Mouse (Mus musculus) neural tube, embryonic 12.5 days (tissue): Measurements from ENCODE around the gene 2410004P03Rik. TPM values are rescaled to one million over a fixed set of nuclear protein-coding genes. Genes with fewer than 3 reads are reported as not detected.

Source experiments
- ATAC-seq: fragments of 200-750 bp; cut with Nextera tagmentation; 2 replicates; pipeline ENCODE4 v1.8.0; 2017; ENCODE audit warnings: low read depth, mild to moderate bottlenecking, moderate TSS enrichment, moderate library complexity; ENCODE audit not compliant: low FRiP score
- H3K27ac ChIP-seq: fragments of 300-500 bp; sonication (generic); 2 replicates; pipeline ENCODE4 v1.5.1; 2016
- H3K27me3 ChIP-seq: fragments of 300-500 bp; sonication (generic); replicated peaks from 2 replicates; pipeline ENCODE4 v1.6.1; 2016; ENCODE audit warnings: mild to moderate bottlenecking
- H3K36me3 ChIP-seq: fragments of 300-500 bp; sonication (generic); 2 replicates; pipeline ENCODE4 v1.6.1; 2016; ENCODE audit warnings: mild to moderate bottlenecking
- H3K4me1 ChIP-seq: fragments of 300-500 bp; sonication (generic); 2 replicates; pipeline ENCODE4 v1.6.1; 2016
- H3K4me2 ChIP-seq: fragments of 300-500 bp; sonication (generic); replicated peaks from 2 replicates; pipeline ENCODE4 v1.6.1; 2016; ENCODE audit warnings: mild to moderate bottlenecking
- H3K4me3 ChIP-seq: fragments of 300-500 bp; sonication (generic); 2 replicates; pipeline ENCODE4 v1.5.1; 2016
- H3K9ac ChIP-seq: fragments of 300-500 bp; sonication (generic); 2 replicates; pipeline ENCODE4 v1.6.1; 2016; ENCODE audit warnings: mild to moderate bottlenecking
- H3K9me3 ChIP-seq: fragments of 300-500 bp; sonication (generic); 2 replicates; pipeline ENCODE4 v1.6.1; 2016; ENCODE audit warnings: mild to moderate bottlenecking
- WGBS: fragments of 180-500 bp; shearing (Covaris S2); methylation state at CpG from one replicate; pipeline ENCODE4 v1.1.7; 2016; 5-methylcytosine and 5-hydroxymethylcytosine counted together
- polyA plus RNA-seq: library from polyadenylated mRNA; unstranded; fragments of >200 nt; fragmentation: Nextera tagmentation; extraction: Ambion mirVana; gene quantifications from 2 replicates; pipeline ENCODE4 v1.2.1, GENCODE M21; 2016

2410004P03Rik gene
- polyA plus RNA-seq, 1 experiment from 2014 or later, result 1.2 TPM

DNA sequence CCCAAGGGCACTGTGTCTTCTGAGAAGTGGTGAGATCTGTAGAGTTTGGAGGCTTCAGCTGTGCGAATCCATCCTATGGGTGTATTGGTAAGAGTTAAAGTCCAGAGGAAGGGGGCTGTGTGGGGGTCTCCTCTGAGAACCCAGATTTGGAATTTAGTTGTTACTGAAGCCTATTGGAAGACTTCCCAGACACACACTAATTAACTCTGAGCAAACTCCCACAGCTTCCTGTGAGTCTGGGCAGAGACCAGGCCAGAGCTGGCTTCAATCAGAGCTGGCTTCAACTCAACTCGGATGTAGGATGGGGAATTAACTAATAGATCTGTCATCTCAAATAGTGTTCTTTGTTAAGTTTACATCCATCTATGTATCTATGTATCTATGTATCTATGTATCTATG is 4.2 kb upstream of the 2410004P03Rik start:
- whole genome bisulfite sequencing, result 93% methylated on average over 2 of the region's 2 CpGs
- H3K9me3 ChIP-seq, result no peaks in the 10 kb centered on the region
- no peak overlapping the region for H3K4me3 ChIP-seq
- H3K4me2 ChIP-seq, result no peak overlapping the region
- H3K9ac ChIP-seq, result no peak overlapping the region
- H3K27me3 ChIP-seq, result no peaks in the 10 kb centered on the region
- no peaks in the 10 kb centered on the region for H3K36me3 ChIP-seq
- ATAC-seq, result no peak
- H3K27ac ChIP-seq, result no peak overlapping the region
- peaks cover 7% of the 10 kb centered on the region for H3K4me1 ChIP-seq

DNA sequence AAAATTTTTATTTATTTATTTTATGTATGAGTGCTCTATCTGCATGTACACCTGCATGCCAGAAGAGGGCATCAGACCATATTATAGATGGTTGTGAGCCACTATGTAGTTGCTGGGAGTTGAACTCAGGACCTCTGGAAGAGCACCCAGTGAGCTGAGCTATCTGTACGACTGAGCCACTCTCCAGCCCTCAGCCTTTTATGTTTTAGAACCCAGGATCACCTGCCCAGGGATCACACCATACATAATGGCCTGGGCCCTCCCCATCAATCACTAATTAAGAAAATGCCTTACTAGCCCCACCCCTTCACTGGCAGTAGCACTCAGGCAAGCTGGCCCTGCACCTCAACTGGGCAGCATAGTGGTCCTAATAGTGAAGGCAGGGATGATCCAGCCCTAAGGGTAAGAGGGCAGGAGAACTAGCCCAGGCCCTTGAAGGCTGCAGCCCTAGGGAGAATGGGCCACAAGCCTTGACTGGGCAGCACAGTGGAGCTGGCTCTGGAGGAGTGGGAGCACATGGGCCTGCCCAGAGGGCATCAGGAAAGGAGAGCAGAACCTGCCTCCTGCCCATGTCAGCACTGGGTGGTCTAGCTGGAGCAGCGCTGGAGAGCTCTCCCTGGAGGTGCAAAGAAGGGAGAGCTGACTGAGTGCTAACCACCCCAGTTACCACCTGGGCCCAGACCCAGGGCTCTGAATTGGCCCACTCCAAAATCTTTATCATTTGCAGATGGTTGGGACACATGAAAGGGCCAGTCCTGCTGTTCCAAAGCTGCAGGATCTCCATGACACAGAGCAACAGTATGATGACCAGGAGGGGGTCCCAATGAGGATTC is 756 bp upstream of the 2410004P03Rik start:
- Histone ChIP-seq H3K27me3 (no peaks in the 10 kb centered on the region), H3K9me3 (no peaks in the 10 kb centered on the region)
- no peak for ATAC-seq

DNA sequence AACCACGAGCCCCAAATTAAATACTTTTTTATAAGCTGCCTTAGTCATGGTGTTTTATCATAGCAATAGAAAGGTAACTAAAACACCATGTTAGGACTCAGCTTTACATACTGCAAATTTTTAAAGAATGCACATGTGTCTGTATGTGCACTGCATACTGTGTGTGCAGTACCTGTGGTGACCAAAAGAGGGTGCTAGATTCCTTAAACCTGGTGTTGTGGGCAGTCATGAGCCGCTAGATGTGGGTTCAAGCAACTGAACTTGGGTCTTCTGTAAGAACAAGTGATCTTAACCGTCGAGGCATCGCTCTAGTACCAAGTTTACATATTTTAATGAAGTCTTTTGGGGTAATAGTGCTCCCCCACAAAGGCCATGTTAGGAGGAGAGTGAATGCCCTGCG is 2.1 kb downstream of the 2410004P03Rik start:
- Histone ChIP-seq H3K4me2 (no peak overlapping the region), H3K36me3 (no peaks in the 10 kb centered on the region), H3K4me1 (peaks cover 7% of the 10 kb centered on the region), H3K9me3 (no peaks in the 10 kb centered on the region), H3K4me3 (no peak overlapping the region), H3K9ac (no peak overlapping the region), H3K27me3 (no peaks in the 10 kb centered on the region), H3K27ac (no peak overlapping the region)
- ATAC-seq, result no peak
- 96% methylated on average over 6 of the region's 6 CpGs for WGBS

More for the DNA sequence above, 756 bp upstream of the 2410004P03Rik start:
- no peak overlapping the region for H3K4me2 ChIP-seq
- H3K4me1 ChIP-seq, result peaks cover 7% of the 10 kb centered on the region
- no peaks in the 10 kb centered on the region for H3K36me3 ChIP-seq
- H3K9ac ChIP-seq, result no peak overlapping the region
- H3K4me3 ChIP-seq, result no peak overlapping the region
- H3K27ac ChIP-seq, result no peak overlapping the region
- 67% methylated on average over 2 of the region's 2 CpGs for WGBS

DNA sequence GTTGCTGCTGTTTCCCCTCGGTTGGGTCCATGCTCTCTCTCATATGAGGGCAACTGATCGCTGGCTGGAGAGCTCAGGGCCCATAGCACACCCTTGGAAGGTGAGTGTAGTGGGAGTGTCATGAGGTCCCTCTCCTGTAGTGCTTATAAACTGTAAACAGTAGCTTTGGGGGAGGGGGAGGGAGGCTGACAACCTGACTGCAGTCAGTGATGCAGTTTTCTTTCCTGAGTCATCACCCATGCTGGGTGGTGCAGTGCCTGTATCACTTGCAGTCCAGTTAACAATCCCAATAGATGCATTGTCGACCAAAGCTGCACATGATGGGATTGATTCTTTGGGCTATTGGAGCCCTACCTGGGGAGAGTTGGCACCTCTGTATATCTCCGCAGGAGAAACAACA is 10.3 kb downstream of the 2410004P03Rik start:
- peaks cover 38% of the 10 kb centered on the region for H3K27me3 ChIP-seq
- H3K36me3 ChIP-seq, result no peaks in the 10 kb centered on the region

DNA sequence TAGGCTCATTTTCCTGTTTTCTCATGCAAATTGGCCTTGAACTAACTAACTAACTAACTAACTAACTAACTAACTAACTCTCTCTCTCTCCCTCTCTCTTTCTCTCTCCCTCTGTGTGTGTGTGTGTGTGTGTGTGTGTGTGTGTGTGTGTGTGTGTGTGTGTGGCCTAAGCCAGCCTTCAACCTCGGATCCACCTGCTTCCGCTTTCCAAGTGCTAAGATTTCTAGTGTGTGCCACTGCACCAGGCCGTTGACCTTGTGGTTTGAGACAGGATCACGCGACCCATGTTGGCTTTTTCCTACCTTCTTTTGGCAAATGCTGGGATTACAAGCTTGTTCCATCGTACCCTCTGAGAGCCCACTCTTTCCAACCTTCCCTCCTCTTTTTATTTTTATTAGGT is 10.9 kb downstream of the 2410004P03Rik start:
- Histone ChIP-seq H3K36me3 (peaks cover under 1% of the 10 kb centered on the region; the same call in 1 of the 2 replicates), H3K27ac (no peak overlapping the region), H3K4me2 (peak overlapping the region; percentile 87; the same call in 1 of the 2 replicates), H3K4me3 (no peak overlapping the region), H3K27me3 (peaks cover 38% of the 10 kb centered on the region), H3K9me3 (no peaks in the 10 kb centered on the region), H3K4me1 (peaks cover 12% of the 10 kb centered on the region), H3K9ac (no peak overlapping the region)
- WGBS, result 41% methylated on average over 6 of the region's 6 CpGs
- ATAC-seq, result no peak

More for the DNA sequence above, 10.3 kb downstream of the 2410004P03Rik start:
- 60% methylated on average over 4 of the region's 4 CpGs for WGBS
- no peak overlapping the region for H3K4me2 ChIP-seq
- H3K9me3 ChIP-seq, result no peaks in the 10 kb centered on the region
- no peak for ATAC-seq
- H3K27ac ChIP-seq, result no peak overlapping the region
- H3K4me1 ChIP-seq, result peaks cover 12% of the 10 kb centered on the region
- no peak overlapping the region for H3K4me3 ChIP-seq
- no peak overlapping the region for H3K9ac ChIP-seq

DNA sequence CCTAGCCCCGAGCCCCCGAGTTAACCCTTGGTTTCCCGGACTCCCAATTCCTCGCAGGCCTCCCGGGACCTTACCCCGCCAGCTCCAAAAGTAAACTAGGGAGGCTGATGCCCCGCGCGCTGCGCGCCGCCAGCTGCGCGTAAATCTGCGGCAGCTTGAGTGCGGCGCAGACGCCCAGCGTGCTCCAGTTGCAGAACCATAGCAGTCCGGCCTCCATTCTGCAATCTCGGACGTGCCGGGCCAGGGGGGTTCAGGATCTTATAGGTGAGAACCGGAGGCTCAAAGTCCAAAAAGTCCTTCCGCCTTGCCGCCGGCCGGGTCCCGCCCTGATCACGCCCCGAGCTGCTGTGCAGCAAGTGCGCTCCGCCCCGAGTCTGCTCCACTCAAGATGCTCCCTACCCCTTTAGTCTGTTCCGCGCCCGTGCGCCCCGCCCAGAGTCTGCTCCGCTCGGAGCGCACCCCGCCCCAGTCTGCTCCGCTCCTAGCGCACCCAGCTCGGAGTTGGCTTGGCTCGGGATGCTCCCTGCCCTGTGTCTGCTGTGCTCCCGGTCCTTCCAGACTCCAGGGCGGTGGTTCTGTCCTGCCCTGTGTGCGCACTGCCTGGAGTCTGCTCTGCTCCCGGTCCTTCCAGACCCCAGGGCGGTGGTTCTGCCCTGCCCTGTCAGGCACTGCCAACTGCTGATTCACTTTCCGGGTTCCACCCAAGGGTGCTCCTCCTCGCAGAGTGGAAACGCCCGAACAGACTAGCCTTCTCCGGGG is 11.6 kb downstream of the 2410004P03Rik start, which contains the start of gene Pqlc3:
Pqlc3 (minus strand) TSS at position 670 of the 759 bp plus-strand sequence.
- Histone ChIP-seq H3K27me3 (peaks cover 38% of the 10 kb centered on the region), H3K4me3 (peak within 1 kb of the TSS; percentile 45), H3K27ac (no peak within 1 kb of the TSS), H3K4me1 (peaks cover 12% of the 10 kb centered on the region), H3K9ac (0 out of 2 replicates have a peak within 1 kb of the TSS, but pooled peaks have one; percentile 26), H3K9me3 (no peaks in the 10 kb centered on the region), H3K36me3 (peaks cover 3% of the 10 kb centered on the region; the same call in 1 of the 2 replicates), H3K4me2 (peak within 1 kb of the TSS; percentile 87)
- under 1% methylated on average over 54 of the region's 57 CpGs for WGBS
- ATAC-seq, result peak; percentile 70

DNA sequence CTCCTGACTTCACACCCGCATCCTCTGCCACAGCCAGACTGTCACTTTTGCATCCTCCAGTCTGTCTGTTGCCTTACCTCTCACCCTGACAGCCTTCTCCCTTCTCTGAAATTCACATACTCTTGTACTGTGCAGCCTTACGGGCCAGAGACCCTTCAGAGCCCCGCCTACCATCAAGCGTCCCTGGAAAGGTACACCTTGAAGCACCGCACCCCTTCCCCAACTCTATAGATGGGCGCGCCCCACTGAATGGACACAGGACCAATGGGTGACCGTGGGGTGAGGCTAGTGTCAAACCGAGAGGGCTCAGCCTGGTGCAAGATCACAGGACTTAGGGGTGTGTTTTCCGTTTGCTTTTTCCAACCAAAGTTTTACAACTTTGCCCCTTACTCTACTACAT is 12.4 kb downstream of the 2410004P03Rik start:
- no peak for ATAC-seq
- H3K9ac ChIP-seq, result no peak overlapping the region
- H3K36me3 ChIP-seq, result peaks cover 3% of the 10 kb centered on the region; the same call in 1 of the 2 replicates
- peaks cover 12% of the 10 kb centered on the region for H3K4me1 ChIP-seq
- H3K27me3 ChIP-seq, result peaks cover 38% of the 10 kb centered on the region
- peak overlapping the region; percentile 45; the same call in 1 of the 2 replicates for H3K4me3 ChIP-seq
- H3K4me2 ChIP-seq, result peak overlapping the region; percentile 87
- 6% methylated on average over 10 of the region's 10 CpGs for WGBS
- no peak overlapping the region for H3K27ac ChIP-seq
- no peaks in the 10 kb centered on the region for H3K9me3 ChIP-seq

DNA sequence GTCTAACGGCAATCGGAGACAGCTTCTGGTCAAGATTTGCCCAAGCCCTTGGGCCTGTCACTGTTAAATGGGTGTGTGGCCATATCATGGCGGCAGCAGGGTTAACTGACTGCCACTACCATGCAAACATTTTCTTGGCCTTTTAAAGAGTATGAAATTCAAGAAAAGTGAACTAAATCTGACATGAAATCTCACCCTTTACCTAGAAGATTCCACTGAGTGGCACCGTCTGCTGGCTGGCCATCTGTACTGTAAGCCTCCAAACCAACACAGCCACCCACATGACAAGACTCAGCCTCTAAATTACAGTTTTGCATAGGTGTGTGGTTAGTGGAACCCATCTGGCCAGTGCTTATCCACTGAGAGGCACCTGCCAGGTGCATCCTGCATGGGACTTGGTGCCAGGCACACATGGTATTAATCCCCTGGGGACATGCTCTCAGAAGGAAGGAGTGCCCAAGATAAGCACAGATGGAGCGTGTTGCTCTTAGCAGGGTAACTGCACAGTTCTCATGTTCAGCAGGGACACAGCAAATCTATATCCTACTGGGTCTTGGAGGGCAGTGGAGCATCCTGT is 14.6 kb downstream of the 2410004P03Rik start:
- Histone ChIP-seq H3K4me2 (no peak overlapping the region), H3K4me1 (peaks cover 12% of the 10 kb centered on the region), H3K27me3 (peaks cover 38% of the 10 kb centered on the region), H3K4me3 (no peak overlapping the region), H3K9me3 (no peaks in the 10 kb centered on the region), H3K36me3 (peaks cover 3% of the 10 kb centered on the region; the same call in 1 of the 2 replicates), H3K27ac (no peak overlapping the region), H3K9ac (no peak overlapping the region)
- 93% methylated on average over 5 of the region's 5 CpGs for WGBS
- ATAC-seq, result no peak

DNA sequence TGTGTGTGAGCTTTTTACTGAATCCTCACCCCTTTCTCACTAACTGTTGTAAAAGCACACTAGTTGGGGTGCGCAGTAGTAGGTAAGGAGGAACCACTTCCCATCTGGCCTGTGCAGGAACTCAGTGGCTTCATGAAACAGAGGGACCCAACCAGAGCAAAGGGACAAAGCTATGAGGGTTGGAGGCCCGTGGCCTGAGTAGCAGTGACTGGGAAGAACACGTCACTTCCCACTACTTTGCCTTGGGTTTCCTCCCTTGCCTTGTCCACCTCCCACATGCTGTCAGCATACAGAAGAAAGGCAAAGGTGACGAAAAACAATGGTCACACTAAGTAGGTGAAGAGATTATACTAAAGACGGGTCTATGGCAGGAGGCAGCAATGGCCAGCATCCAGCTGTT is 15.2 kb downstream of the 2410004P03Rik start:
- WGBS, result 86% methylated on average over 5 of the region's 5 CpGs
- no peaks in the 10 kb centered on the region for H3K9me3 ChIP-seq
- no peak overlapping the region for H3K9ac ChIP-seq
- H3K27ac ChIP-seq, result no peak overlapping the region
- no peak overlapping the region for H3K4me2 ChIP-seq
- H3K4me1 ChIP-seq, result peaks cover 12% of the 10 kb centered on the region
- H3K36me3 ChIP-seq, result peaks cover 3% of the 10 kb centered on the region; the same call in 1 of the 2 replicates
- H3K4me3 ChIP-seq, result no peak overlapping the region
- ATAC-seq, result no peak
- peaks cover 34% of the 10 kb centered on the region for H3K27me3 ChIP-seq

DNA sequence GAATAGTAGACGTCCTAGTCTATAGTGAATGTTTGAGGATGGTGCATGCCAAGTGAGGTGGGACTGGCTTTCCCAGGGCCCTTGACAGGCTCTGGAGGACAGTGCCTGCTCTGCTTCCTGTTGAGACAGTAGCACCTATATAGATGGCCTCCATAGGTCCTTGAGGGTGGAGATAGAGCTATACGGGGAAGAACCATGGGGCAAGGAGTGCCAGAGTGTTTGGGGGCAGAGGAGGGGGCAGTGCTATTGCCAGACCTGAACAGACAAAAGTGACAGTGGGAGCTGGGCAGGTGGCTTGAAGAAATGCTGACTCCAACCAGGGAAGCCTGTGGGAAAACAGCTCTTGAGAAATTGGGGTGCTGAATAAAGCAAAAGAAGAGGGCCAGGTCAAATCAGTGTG is 17.2 kb downstream of the 2410004P03Rik start:
- 82% methylated on average over 2 of the region's 2 CpGs for WGBS

DNA sequence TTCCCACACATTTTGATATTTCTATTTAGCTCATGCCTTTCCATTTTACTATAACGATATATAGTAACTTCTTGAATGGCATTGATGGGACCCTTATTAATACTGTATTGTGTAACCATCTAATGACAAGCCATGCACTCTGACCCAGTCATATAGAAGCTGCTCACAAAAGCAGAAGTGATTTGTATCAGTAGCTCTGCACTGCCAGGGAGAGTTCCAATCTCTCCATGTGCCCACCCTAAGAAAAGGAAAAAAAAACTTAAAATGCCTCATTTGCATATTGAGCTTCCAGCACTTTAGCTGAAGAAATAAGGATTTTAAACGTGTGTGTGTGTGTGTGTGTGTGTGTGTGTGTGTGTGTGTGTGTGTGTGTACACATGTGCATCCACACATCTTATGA is 19.2 kb downstream of the 2410004P03Rik start:
- 88% methylated on average over 2 of the region's 2 CpGs for WGBS
- H3K36me3 ChIP-seq, result peaks cover 3% of the 10 kb centered on the region; the same call in 1 of the 2 replicates

More for the DNA sequence above, 17.2 kb downstream of the 2410004P03Rik start:
- H3K4me3 ChIP-seq, result no peak overlapping the region
- no peak overlapping the region for H3K9ac ChIP-seq
- no peak overlapping the region for H3K4me2 ChIP-seq
- H3K27me3 ChIP-seq, result peaks cover 15% of the 10 kb centered on the region
- no peak for ATAC-seq
- peaks cover 3% of the 10 kb centered on the region; the same call in 1 of the 2 replicates for H3K36me3 ChIP-seq
- H3K4me1 ChIP-seq, result peaks cover 3% of the 10 kb centered on the region; the same call in 1 of the 2 replicates
- H3K27ac ChIP-seq, result no peak overlapping the region
- H3K9me3 ChIP-seq, result no peaks in the 10 kb centered on the region

DNA sequence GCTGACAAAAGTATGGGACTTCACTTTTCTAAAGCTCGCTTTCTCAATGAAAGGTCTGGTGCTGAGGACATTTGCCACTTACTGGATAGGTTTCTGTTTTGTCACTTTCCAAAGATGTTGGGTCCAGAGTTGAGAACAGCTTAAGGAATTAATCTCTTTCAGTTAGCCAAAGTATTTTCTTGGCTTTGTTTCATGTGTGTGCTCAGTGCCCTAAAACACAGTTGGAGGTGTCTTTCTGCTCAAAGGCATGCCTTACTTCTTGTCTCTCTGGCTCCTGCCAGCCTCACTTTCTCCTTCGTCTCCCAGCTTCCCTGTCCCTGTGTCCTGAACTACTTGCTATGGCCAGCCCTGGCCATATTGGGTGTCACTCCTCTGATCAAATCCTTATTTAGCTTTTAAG is 20.2 kb downstream of the 2410004P03Rik start:
- H3K4me1 ChIP-seq, result no peaks in the 10 kb centered on the region
- no peak overlapping the region for H3K27ac ChIP-seq
- H3K36me3 ChIP-seq, result peaks cover 3% of the 10 kb centered on the region; the same call in 1 of the 2 replicates
- no peak overlapping the region for H3K4me3 ChIP-seq
- H3K4me2 ChIP-seq, result no peak overlapping the region
- 87% methylated on average over 2 of the region's 2 CpGs for WGBS
- no peak overlapping the region for H3K9ac ChIP-seq
- H3K27me3 ChIP-seq, result no peaks in the 10 kb centered on the region
- no peaks in the 10 kb centered on the region for H3K9me3 ChIP-seq
- no peak for ATAC-seq

More for the DNA sequence above, 19.2 kb downstream of the 2410004P03Rik start:
- Histone ChIP-seq H3K4me1 (no peaks in the 10 kb centered on the region), H3K9me3 (no peaks in the 10 kb centered on the region), H3K9ac (no peak overlapping the region), H3K27me3 (no peaks in the 10 kb centered on the region), H3K4me3 (no peak overlapping the region), H3K4me2 (no peak overlapping the region), H3K27ac (no peak overlapping the region)
- ATAC-seq, result no peak
